Mouse (Mus musculus) cerebellum, adult 2 months (tissue): ENCODE measurements around the gene Faap20. TPM values are rescaled to one million over a fixed set of nuclear protein-coding genes. Genes with fewer than 3 reads are reported as not detected.

ENCODE experiments used
- DNase-seq, 2 experiments: peaks; one replicate each; pipeline ENCODE4 v3.0.0; 2021
- H3K27ac ChIP-seq: fragments of 200-500 bp; 2 replicates; pipeline ENCODE4 v1.5.1; 2012; ENCODE audit warnings: low read length, control low read depth, inconsistent platforms; ENCODE audit not compliant: insufficient read depth
- H3K27me3 ChIP-seq: fragments of 200-500 bp; 2 replicates; pipeline ENCODE4 v1.6.1; 2012; ENCODE audit warnings: inconsistent platforms, mild to moderate bottlenecking, low read length, moderate library complexity; ENCODE audit not compliant: control insufficient read depth, insufficient read depth
- H3K4me1 ChIP-seq: fragments of 200-500 bp; 2 replicates; pipeline ENCODE4 v1.6.1; 2011; ENCODE audit warnings: low read length; ENCODE audit not compliant: control insufficient read depth, insufficient read depth
- H3K4me3 ChIP-seq: fragments of 200-500 bp; replicated peaks from 2 replicates; pipeline ENCODE3; 2011; ENCODE audit warnings: mild to moderate bottlenecking, low read depth, low read length, control low read depth; ENCODE audit not compliant: insufficient read depth
- CTCF ChIP-seq: fragments of 200-500 bp; IDR thresholded peaks from 2 replicates; pipeline ENCODE4 v1.5.1; 2011; ENCODE audit warnings: low read depth, mild to moderate bottlenecking, control low read depth, low read length, moderate library complexity, borderline replicate concordance; ENCODE audit not compliant: insufficient read depth
- POLR2A ChIP-seq: fragments of 200-500 bp; IDR thresholded peaks from 2 replicates; pipeline ENCODE4 v1.6.1; 2011; ENCODE audit warnings: low read length, control low read depth, borderline replicate concordance; ENCODE audit not compliant: insufficient read depth
- WGBS: fragments of 180-500 bp; shearing (Covaris S2); methylation state at CpG from one replicate; pipeline ENCODE4 v1.1.7; 2018; 5-methylcytosine and 5-hydroxymethylcytosine counted together
- polyA plus RNA-seq: library from polyadenylated mRNA; depleted of rRNA; stranded (reverse); fragments of >200 nt; gene quantifications from 2 replicates; pipeline ENCODE4 v1.2.3, GENCODE M21; 2012

Faap20 gene
- polyA plus RNA-seq, 1 experiment, result 94.5 TPM

DNA sequence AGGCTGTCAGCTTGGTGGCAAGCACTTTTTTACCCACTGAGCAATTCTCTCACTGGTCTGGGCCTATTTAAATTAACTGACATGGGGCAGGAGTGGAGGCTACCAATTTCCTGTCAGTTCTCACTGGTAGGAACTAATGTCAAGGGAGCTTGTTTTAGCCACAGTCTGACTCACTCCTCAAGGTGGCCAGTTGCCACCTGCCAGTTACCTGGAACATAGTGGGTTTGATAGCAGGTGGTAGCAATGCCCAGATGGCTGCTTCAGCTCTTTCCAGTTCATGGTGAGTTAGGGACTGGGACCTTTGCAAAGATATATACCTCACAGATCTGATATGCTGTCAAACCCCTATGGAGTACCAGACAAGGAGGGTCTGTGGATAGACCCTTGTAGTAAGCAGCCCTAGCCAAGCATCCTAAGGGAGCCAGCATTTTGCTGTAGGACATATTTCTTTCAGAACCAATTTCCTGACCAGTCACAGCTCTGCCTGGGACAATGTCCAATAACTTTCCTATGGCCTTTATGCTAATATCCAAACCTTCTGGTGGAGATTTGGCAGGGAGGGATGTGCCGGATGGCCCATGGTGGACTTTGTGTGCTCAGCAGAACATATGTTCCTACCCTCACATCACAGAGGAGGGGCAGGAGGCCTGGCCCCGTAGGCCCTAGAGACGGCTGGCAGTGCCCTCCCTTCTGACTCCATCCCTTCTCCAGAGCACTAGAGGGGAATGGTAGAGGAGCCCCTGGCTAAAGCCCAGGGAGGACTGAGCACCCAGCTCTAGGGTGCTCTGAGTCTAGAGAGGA lies 15.1 kb downstream of the Faap20 start:
- Histone ChIP-seq H3K4me3 (no peak overlapping the region), H3K4me1 (peaks cover 69% of the 10 kb centered on the region), H3K27ac (peak overlapping the region; percentile 99), H3K27me3 (no peaks in the 10 kb centered on the region)
- DNase-seq, result peak; percentile 95 to 98
- 14% methylated on average over 3 of the region's 3 CpGs for WGBS
- TF ChIP-seq POLR2A (peak; percentile 19; the same call in 1 of the 2 replicates), CTCF (no peak)

DNA sequence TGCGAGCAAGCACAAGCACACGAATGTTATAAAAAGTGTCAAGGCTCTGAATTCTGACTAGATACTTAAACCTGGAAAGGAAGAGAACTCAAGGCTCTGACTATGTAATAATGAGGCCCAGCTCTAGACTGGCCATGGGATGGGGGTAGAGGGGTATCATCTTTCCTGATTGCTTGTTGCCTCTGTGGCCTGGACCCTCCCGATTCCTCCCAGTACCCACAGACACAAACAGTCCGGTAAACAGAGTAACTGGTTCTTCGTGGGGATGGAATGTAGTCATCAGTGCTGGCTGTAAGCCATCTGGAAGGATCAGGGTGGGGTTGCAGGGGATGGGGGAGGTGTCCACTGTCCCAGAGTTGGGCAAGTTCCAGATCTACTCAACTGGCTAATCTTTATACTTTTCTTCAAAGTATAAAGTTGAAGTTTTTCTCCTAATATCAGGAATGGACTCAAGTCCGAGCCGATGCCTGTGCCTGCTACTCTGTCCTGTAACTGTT lies 17.5 kb downstream of the Faap20 start:
- DNase-seq, result peak in 1 of 2 experiments; percentile 48
- TF ChIP-seq CTCF, result no peak
- TF ChIP-seq POLR2A, result no peak
- Histone ChIP-seq H3K27ac (peak overlapping the region; percentile 99), H3K4me1 (peaks cover 74% of the 10 kb centered on the region), H3K27me3 (no peaks in the 10 kb centered on the region), H3K4me3 (no peak overlapping the region)
- WGBS, result 37% methylated on average over 7 of the region's 7 CpGs

DNA sequence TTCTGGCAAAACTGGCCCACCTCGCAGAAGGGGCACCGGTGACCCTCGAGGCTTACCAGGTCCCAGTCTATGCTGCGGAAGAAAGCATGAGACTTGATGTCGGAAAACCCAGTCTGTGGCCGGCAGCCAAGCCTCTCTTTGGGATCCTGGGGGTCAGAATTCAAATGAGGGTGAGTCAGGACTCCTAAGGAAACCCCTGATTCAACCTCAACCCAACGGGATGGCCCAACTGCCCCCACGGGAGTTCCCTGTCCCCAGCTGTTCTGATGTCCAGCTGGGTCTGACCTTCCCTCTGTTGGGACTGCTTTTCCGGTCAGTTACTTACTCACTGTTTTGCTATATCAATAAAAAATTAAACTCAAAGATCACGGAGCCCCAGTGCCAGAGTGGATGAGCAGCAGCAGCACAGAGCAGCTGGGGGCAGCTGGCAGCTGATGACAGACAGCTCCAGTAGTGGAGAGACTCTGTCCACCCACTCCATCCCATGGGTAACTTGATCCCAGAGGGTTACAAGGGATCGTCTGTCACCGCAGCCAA lies 18.1 kb downstream of the Faap20 start:
- Histone ChIP-seq H3K27ac (peak overlapping the region; percentile 99), H3K4me3 (no peak overlapping the region), H3K27me3 (no peaks in the 10 kb centered on the region), H3K4me1 (peaks cover 74% of the 10 kb centered on the region)
- TF ChIP-seq POLR2A, result no peak
- TF ChIP-seq CTCF, result no peak
- WGBS, result 39% methylated on average over 12 of the region's 12 CpGs
- peak in 1 of 2 experiments; percentile 52 for DNase-seq

DNA sequence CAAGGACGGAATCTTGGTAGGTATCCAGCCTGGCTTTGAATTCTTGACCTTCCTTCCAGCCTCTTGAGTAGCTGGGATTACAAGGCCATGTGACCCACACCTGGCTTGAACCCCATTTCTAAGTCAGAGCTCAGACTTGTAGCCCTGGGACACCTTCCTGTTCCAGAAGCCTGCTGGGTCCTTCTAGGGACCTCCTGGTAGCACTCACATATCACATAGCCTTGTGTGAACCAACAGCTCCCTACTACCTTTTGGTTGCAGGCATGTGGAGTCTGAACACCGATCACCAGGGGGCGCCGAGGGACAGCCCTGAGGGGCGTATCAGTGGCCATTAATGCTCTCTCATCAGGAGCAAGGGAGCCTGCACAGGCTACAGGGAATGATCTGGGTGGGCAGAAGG lies 18.8 kb downstream of the Faap20 start:
- TF ChIP-seq POLR2A (no peak), CTCF (peak; percentile 56)
- peaks cover 70% of the 10 kb centered on the region for H3K4me1 ChIP-seq
- H3K27me3 ChIP-seq, result no peaks in the 10 kb centered on the region
- H3K27ac ChIP-seq, result peak overlapping the region; percentile 99
- H3K4me3 ChIP-seq, result no peak overlapping the region
- WGBS, result 33% methylated on average over 5 of the region's 5 CpGs
- DNase-seq, result peak; percentile 75 to 77

DNA sequence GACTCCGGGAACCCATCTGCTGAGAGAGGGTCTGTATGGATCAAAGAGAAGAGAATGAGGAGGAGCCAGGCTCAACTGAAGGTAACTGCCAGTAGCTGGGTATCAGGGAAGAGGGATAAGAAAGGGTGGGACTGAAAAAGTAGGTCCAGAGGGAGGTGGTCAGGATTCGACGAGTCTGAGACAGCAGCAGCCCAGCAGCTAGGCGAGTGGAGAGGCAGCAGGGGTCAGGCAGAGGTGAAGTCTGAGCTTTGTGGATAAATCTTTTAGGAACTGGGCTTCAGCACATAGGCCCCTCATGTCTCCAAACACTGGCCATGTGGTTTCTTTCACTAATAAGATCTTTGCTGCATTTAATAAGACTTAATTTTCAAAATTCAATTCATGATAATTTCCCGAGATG lies 24.8 kb downstream of the Faap20 start:
- DNase-seq, result no peak
- no peak overlapping the region for H3K4me3 ChIP-seq
- 48% methylated on average over 5 of the region's 5 CpGs for WGBS
- peaks cover 37% of the 10 kb centered on the region for H3K4me1 ChIP-seq
- TF ChIP-seq POLR2A (no peak), CTCF (no peak)
- H3K27me3 ChIP-seq, result no peaks in the 10 kb centered on the region
- H3K27ac ChIP-seq, result peak overlapping the region; percentile 81

DNA sequence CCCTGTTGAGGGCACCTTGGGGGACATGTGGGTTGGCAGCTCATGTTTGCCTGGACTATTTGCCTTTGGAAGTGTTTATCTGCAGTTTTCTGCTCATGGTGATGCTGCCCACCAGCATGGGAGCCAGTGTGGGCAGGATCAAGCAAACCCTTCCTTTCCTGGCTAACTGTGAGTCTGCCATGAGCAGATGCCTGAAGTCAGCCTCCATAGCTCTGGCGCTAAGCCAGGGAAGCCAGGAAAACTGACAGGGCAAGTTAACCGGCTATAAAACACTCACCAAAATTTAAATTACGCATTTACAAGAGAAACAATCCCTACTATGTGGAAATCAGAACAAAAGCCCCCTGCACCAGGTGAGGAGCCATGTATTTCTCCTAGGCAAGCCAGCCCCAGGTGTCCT lies 25.2 kb downstream of the Faap20 start:
- Histone ChIP-seq H3K27me3 (no peaks in the 10 kb centered on the region), H3K4me1 (peaks cover 40% of the 10 kb centered on the region), H3K4me3 (no peak overlapping the region), H3K27ac (peak overlapping the region; percentile 81)
- WGBS, result 21% methylated on average over 3 of the region's 3 CpGs
- DNase-seq, result peak in 1 of 2 experiments; percentile 56
- TF ChIP-seq POLR2A (no peak), CTCF (no peak)

DNA sequence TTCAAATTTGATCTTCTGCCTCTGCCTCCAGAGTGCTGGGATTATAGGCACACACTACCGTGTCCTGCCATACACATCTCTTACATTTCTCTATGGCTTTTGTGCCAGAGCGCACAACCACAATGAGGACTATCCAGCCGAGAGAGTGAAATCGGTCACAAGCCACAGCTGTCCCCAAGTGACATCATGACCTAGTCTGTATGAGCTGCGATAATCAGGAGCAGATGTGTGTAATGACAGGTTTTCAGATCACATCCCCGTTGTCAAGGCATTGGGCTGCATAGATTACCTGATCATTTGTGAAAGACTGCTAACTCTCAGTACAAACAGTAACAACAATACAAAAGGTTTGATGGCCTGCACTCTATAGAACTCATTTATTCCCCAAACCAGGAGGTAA lies 28.4 kb downstream of the Faap20 start:
- TF ChIP-seq CTCF (no peak), POLR2A (no peak)
- DNase-seq, result no peak
- WGBS, result 61% methylated on average over 6 of the region's 6 CpGs
- Histone ChIP-seq H3K4me3 (no peak overlapping the region), H3K27ac (no peak overlapping the region), H3K27me3 (no peaks in the 10 kb centered on the region), H3K4me1 (peaks cover 51% of the 10 kb centered on the region)

DNA sequence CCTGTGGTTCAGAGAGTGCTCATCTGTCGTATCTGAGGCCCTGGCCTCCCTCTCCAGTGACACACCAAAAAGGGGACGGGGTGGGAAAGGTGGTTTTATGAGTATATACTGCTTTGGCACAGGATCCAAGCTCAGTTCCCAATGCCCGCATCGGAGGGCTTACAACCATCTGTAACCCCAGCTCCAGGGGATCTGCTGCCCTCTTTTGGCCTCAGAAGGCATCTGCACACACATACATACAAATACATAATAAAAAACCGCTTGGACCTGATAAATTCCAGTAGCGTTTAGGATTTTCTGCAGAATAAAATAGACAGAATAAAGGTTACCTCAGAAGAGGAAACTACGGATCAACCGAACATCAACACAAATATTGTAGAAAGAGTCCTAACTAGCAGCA lies 29.5 kb downstream of the Faap20 start:
- TF ChIP-seq POLR2A (no peak), CTCF (peak; percentile 39; the same call in 1 of the 2 replicates)
- Histone ChIP-seq H3K4me1 (peaks cover 61% of the 10 kb centered on the region), H3K27ac (no peak overlapping the region), H3K27me3 (no peaks in the 10 kb centered on the region), H3K4me3 (no peak overlapping the region)
- DNase-seq, result no peak
- WGBS, result 79% methylated on average over 8 of the region's 8 CpGs
